Mouse (Mus musculus): ENCODE results near the gene Cpxm2. TPM values are rescaled to one million over a fixed set of nuclear protein-coding genes. Genes with fewer than 3 reads are reported as not detected.

Gene Cpxm2
- polyA plus RNA-seq (2012; rRNA removed) = 0.27 and 0.29 TPM in 2 replicates

GRCm38 (mm10) chr7:132154368-132154961 lies at the start of gene Cpxm2:
Gene Cpxm2 (minus strand): TSS chr7:132154739.

Other genes with a start within 250 kb of the Cpxm2 start
- not detected in 2 replicates for gene Gpr26, start 188.3 kb downstream of the Cpxm2 start, polyA plus RNA-seq (2012; rRNA removed)
- gene Chst15, start 162.5 kb upstream of the Cpxm2 start, polyA plus RNA-seq (2012; rRNA removed) = 3.3 and 4.0 TPM in 2 replicates

Data from liver, embryonic 18 days (tissue).